Mouse (Mus musculus) E14TG2a.4 (cell line): ENCODE measurements at regions not wholly inside any gene's neighbourhood (a gene's known extent, or its start where the extent isn't known, plus 50 kb on each side); places are given as distances from the start of the nearest gene placed in this dataset.

ENCODE experiments used
- H3K27me3 ChIP-seq: 2 replicates; pipeline ENCODE4 v1.6.1; 2014; ENCODE audit warnings: low read length, control low read depth; ENCODE audit not compliant: insufficient read depth
- H3K36me3 ChIP-seq: 2 replicates; pipeline ENCODE4 v1.6.1; 2014; ENCODE audit warnings: low read length, control low read depth; ENCODE audit not compliant: insufficient read depth
- H3K4me1 ChIP-seq: replicated peaks from 2 replicates; pipeline ENCODE4 v1.6.1; 2014; ENCODE audit warnings: low read depth, low read length, control low read depth
- H3K4me3 ChIP-seq: replicated peaks from 2 replicates; pipeline ENCODE4 v1.5.1; 2014; ENCODE audit warnings: mild to moderate bottlenecking, low read length
- H3K9me3 ChIP-seq: 2 replicates; pipeline ENCODE4 v1.6.1; 2014; ENCODE audit warnings: low read length, control low read depth
- CTCF ChIP-seq: conservative IDR thresholded peaks from 2 replicates; pipeline ENCODE4 v1.5.1; 2014; ENCODE audit warnings: low read length
- NANOG ChIP-seq: IDR thresholded peaks from 2 replicates; pipeline ENCODE4 v1.6.1; 2014; ENCODE audit warnings: borderline replicate concordance, low read length, mixed read lengths
- POU5F1 ChIP-seq: IDR thresholded peaks from 2 replicates; pipeline ENCODE4 v1.6.1; 2014; ENCODE audit warnings: low read length, borderline replicate concordance

GRCm38 (mm10) chr1:47486087-47486486, 593.4 kb upstream of the Slc39a10 start:
- H3K27me3 ChIP-seq: no peaks in the 10 kb centered on the region
- H3K4me3 ChIP-seq: no peak overlapping the region
- H3K9me3 ChIP-seq: peaks cover 17% of the 10 kb centered on the region
- H3K36me3 ChIP-seq: no peaks in the 10 kb centered on the region
- TF ChIP-seq POU5F1 (no peak), CTCF (no peak), NANOG (no peak)
- no peaks in the 10 kb centered on the region for H3K4me1 ChIP-seq

GRCm38 (mm10) chr1:47479059-47479458, 586.4 kb upstream of the Slc39a10 start:
- H3K36me3 ChIP-seq: no peaks in the 10 kb centered on the region
- TF ChIP-seq POU5F1: no peak
- no peak for TF ChIP-seq CTCF
- no peak for TF ChIP-seq NANOG
- no peak overlapping the region for H3K4me3 ChIP-seq
- no peaks in the 10 kb centered on the region for H3K4me1 ChIP-seq
- no peaks in the 10 kb centered on the region for H3K27me3 ChIP-seq
- no peaks in the 10 kb centered on the region for H3K9me3 ChIP-seq

DNA sequence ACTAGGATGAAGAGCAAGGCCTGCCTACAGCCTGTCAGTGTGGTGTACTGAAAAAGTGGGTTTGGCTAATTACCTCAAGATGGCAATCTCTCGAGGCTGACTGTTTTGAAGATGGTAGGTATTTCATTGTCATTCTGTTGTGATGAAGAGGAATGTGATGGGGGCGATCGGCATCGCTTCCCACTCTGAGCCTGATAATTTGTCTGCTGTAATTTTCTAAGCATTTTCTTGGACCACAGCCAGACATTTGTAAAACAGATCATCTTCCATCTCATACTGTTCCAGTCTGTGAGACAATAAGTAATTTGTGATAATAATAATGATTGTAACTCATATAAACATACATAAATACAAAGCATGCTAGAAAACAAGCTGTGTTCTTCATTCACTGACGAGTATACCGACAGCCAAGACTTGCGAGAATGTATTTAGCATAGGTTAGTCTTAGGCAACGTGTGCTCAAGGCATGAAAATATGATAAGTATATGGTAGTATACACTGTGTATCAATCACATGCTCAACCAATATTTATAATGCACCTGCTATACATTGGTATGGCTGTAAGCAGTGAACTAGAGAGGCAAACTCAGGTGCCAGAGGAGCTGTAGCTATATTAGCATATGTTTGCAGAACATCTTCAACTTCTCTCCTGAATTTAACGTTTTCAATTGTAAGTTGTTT, 574.1 kb upstream of the Slc39a10 start:
- Histone ChIP-seq H3K9me3 (0 out of 2 replicates have a peak, but pooled peaks cover 4% of the 10 kb centered on the region), H3K36me3 (no peaks in the 10 kb centered on the region), H3K4me3 (no peak overlapping the region), H3K27me3 (no peaks in the 10 kb centered on the region), H3K4me1 (no peaks in the 10 kb centered on the region)
- TF ChIP-seq CTCF (no peak), POU5F1 (no peak), NANOG (no peak)

GRCm38 (mm10) chr1:47448737-47449489, 556.3 kb upstream of the Slc39a10 start:
- Histone ChIP-seq H3K9me3 (no peaks in the 10 kb centered on the region), H3K4me1 (no peaks in the 10 kb centered on the region), H3K36me3 (no peaks in the 10 kb centered on the region), H3K27me3 (no peaks in the 10 kb centered on the region), H3K4me3 (no peak overlapping the region)
- TF ChIP-seq NANOG: no peak
- TF ChIP-seq POU5F1: no peak
- no peak for TF ChIP-seq CTCF

DNA sequence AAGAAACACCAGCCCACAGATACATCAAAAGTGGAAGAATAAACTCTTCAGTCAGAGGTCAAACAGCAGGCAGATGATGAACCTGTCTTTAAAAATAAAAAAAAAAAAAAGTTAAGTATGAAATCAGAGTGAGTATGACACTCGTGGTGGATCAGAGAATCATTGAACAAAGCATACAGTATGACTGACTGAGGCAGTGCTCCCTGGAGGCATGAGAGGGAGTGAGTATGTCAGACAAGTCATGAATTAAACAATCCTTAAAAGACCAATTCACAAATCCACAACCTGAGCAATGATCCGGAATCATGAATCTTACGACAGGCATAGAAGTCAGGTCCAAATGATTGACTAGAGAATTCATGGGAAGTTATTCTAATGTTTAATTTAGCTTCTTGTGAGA, 555.4 kb upstream of the Slc39a10 start:
- Histone ChIP-seq H3K9me3 (no peaks in the 10 kb centered on the region), H3K36me3 (no peaks in the 10 kb centered on the region), H3K4me1 (no peaks in the 10 kb centered on the region), H3K27me3 (no peaks in the 10 kb centered on the region), H3K4me3 (no peak overlapping the region)
- TF ChIP-seq NANOG (no peak), CTCF (no peak), POU5F1 (no peak)

DNA sequence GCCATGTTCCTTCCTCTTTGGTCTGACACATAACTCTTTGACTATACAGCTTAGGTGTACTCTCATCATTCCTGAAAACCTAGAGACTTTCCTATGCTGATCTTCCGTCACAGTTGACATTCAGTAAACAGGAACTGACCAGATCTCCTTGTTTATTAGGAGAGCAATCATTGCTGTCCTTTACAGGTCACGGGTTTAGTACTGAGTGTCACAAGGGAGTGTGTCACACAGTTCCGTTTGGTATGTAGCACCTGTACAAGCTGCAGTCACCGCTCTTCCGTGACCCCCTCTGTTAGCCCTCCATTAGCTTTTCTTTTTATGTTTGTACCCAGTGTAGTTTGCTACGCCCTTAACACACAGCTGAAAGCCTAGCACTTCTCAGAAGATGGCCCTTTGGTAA, 553.4 kb upstream of the Slc39a10 start:
- H3K36me3 ChIP-seq: no peaks in the 10 kb centered on the region
- H3K9me3 ChIP-seq: no peaks in the 10 kb centered on the region
- TF ChIP-seq POU5F1: no peak
- TF ChIP-seq CTCF: no peak
- no peak for TF ChIP-seq NANOG
- no peak overlapping the region for H3K4me3 ChIP-seq
- no peaks in the 10 kb centered on the region for H3K27me3 ChIP-seq
- no peaks in the 10 kb centered on the region for H3K4me1 ChIP-seq

DNA sequence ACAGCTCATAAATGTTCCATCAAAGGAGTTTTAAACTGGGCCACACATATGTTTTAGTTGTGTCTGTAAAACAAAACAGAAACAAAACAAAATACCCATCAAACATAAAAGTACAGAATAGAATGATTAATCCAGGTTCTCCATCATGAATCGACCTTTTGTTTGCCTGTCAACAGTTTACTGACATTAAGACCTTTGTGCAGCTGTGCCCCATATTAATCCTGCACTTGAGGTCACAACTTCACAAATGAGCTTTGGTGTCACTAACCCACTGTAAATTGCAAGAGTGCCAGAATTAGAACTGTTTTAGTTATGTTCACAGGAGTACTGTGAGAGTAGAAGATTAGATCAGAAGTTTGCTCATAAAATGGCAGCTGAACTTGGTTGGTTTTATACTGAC, 540.2 kb upstream of the Slc39a10 start:
- Histone ChIP-seq H3K9me3 (no peaks in the 10 kb centered on the region), H3K4me3 (no peak overlapping the region), H3K27me3 (no peaks in the 10 kb centered on the region), H3K36me3 (no peaks in the 10 kb centered on the region), H3K4me1 (no peaks in the 10 kb centered on the region)
- TF ChIP-seq CTCF (no peak), POU5F1 (no peak), NANOG (no peak)

- Histone ChIP-seq H3K36me3 (no peaks in the 10 kb centered on the region), H3K4me3 (no peak overlapping the region), H3K9me3 (no peaks in the 10 kb centered on the region), H3K27me3 (no peaks in the 10 kb centered on the region), H3K4me1 (no peaks in the 10 kb centered on the region)
- TF ChIP-seq CTCF (no peak), NANOG (no peak), POU5F1 (no peak)
These were observed 512.5 kb upstream of the Slc39a10 start for GRCm38 (mm10) chr1:47405164-47405563.
